Mouse (Mus musculus): ENCODE data around the gene Hoga1. TPM values are rescaled to one million over a fixed set of nuclear protein-coding genes. Genes with fewer than 3 reads are reported as not detected.
A peak's percentile ranks its signal among the peaks of the same experiment; 100 is the strongest.

Hoga1 gene
- 97.6 and 110 TPM in 2 replicates for polyA plus RNA-seq (2015; fragmentation: Nextera tagmentation; extraction: Ambion mirVana)

GRCm38 (mm10) chr19:42045269-42046102 is at the start of gene Hoga1:
Hoga1 (plus strand) TSS chr19:42045610.
- Histone ChIP-seq H3K36me3 (ENCODE audit: insufficient read depth, low read length) (no peaks in the 10 kb centered on the region), H3K4me3 (replicated peaks; ENCODE audit: low read depth, low read length) (peak within 1 kb of the TSS; percentile 32), H3K9me3 (replicated peaks; ENCODE audit: low read length) (no peaks in the 10 kb centered on the region), H3K27me3 (ENCODE audit: insufficient read depth, low read length) (no peaks in the 10 kb centered on the region), H3K4me2 (ENCODE audit: low read length) (peak within 1 kb of the TSS; percentile 62), H3K4me1 (replicated peaks; ENCODE audit: insufficient read depth, low read length) (0 out of 2 replicates have a peak, but pooled peaks cover 7% of the 10 kb centered on the region), H3K9ac (ENCODE audit: low read depth, low read length) (peak within 1 kb of the TSS; percentile 56), H3K27ac (peak within 1 kb of the TSS; percentile 81)
- DNase-seq (ENCODE audit: low spot score): peak; percentile 97
- WGBS: 21% methylated on average over 23 of the region's 23 CpGs
- peak; percentile 95 for TF ChIP-seq CTCF (IDR thresholded peaks at IDR 0.05; ENCODE audit: low read depth)
- ATAC-seq (replicated peaks; ENCODE audit: low FRiP score, low read depth): peak; percentile 97

GRCm38 (mm10) chr19:41997090-41997489 is 48.3 kb upstream of the Hoga1 start:
- Histone ChIP-seq H3K9ac (ENCODE audit: low read depth, low read length) (no peak overlapping the region), H3K4me2 (ENCODE audit: low read length) (no peak overlapping the region), H3K4me3 (replicated peaks; ENCODE audit: low read depth, low read length) (no peak overlapping the region), H3K4me1 (replicated peaks; ENCODE audit: insufficient read depth, low read length) (peaks cover 48% of the 10 kb centered on the region), H3K27ac (no peak overlapping the region), H3K36me3 (ENCODE audit: insufficient read depth, low read length) (no peaks in the 10 kb centered on the region), H3K9me3 (replicated peaks; ENCODE audit: low read length) (no peaks in the 10 kb centered on the region), H3K27me3 (ENCODE audit: insufficient read depth, low read length) (no peaks in the 10 kb centered on the region)
- TF ChIP-seq CTCF (IDR thresholded peaks at IDR 0.05; ENCODE audit: low read depth): no peak
- no peak for DNase-seq (ENCODE audit: low spot score)
- ATAC-seq (replicated peaks; ENCODE audit: low FRiP score, low read depth): no peak
- 63% methylated on average over 10 of the region's 10 CpGs for WGBS

- DNase-seq (ENCODE audit: low spot score): no peak
- Histone ChIP-seq H3K36me3 (ENCODE audit: insufficient read depth, low read length) (no peaks in the 10 kb centered on the region), H3K27ac (0 out of 2 replicates have a peak overlapping the region, but pooled peaks have one; percentile 47), H3K9me3 (replicated peaks; ENCODE audit: low read length) (no peaks in the 10 kb centered on the region), H3K4me2 (ENCODE audit: low read length) (no peak overlapping the region), H3K4me3 (replicated peaks; ENCODE audit: low read depth, low read length) (no peak overlapping the region), H3K9ac (ENCODE audit: low read depth, low read length) (no peak overlapping the region), H3K4me1 (replicated peaks; ENCODE audit: insufficient read depth, low read length) (peaks cover 31% of the 10 kb centered on the region), H3K27me3 (ENCODE audit: insufficient read depth, low read length) (no peaks in the 10 kb centered on the region)
- ATAC-seq (replicated peaks; ENCODE audit: low FRiP score, low read depth): no peak
- no peak for TF ChIP-seq CTCF (IDR thresholded peaks at IDR 0.05; ENCODE audit: low read depth)
- WGBS: 84% methylated on average over 9 of the region's 9 CpGs
These were observed 46.5 kb upstream of the Hoga1 start for GRCm38 (mm10) chr19:41998770-41999548.

GRCm38 (mm10) chr19:41999688-42000283 is 45.6 kb upstream of the Hoga1 start:
- peak overlapping the region; percentile 47 for H3K27ac ChIP-seq
- WGBS: 80% methylated on average over 4 of the region's 4 CpGs
- DNase-seq (ENCODE audit: low spot score): no peak
- no peaks in the 10 kb centered on the region for H3K9me3 ChIP-seq (replicated peaks; ENCODE audit: low read length)
- H3K4me2 ChIP-seq (ENCODE audit: low read length): no peak overlapping the region
- TF ChIP-seq CTCF (IDR thresholded peaks at IDR 0.05; ENCODE audit: low read depth): no peak
- ATAC-seq (replicated peaks; ENCODE audit: low FRiP score, low read depth): no peak
- no peaks in the 10 kb centered on the region for H3K27me3 ChIP-seq (ENCODE audit: insufficient read depth, low read length)
- no peak overlapping the region for H3K9ac ChIP-seq (ENCODE audit: low read depth, low read length)
- peaks cover 28% of the 10 kb centered on the region for H3K4me1 ChIP-seq (replicated peaks; ENCODE audit: insufficient read depth, low read length)
- H3K4me3 ChIP-seq (replicated peaks; ENCODE audit: low read depth, low read length): no peak overlapping the region
- no peaks in the 10 kb centered on the region for H3K36me3 ChIP-seq (ENCODE audit: insufficient read depth, low read length)

- DNase-seq (ENCODE audit: low spot score) (peak; percentile 76), ATAC-seq (replicated peaks; ENCODE audit: low FRiP score, low read depth) (no peak; the same call in 1 of the 2 replicates)
- Histone ChIP-seq H3K9ac (ENCODE audit: low read depth, low read length) (no peak overlapping the region), H3K4me2 (ENCODE audit: low read length) (no peak overlapping the region), H3K9me3 (replicated peaks; ENCODE audit: low read length) (no peaks in the 10 kb centered on the region), H3K4me3 (replicated peaks; ENCODE audit: low read depth, low read length) (no peak overlapping the region), H3K36me3 (ENCODE audit: insufficient read depth, low read length) (no peaks in the 10 kb centered on the region), H3K27me3 (ENCODE audit: insufficient read depth, low read length) (no peaks in the 10 kb centered on the region), H3K4me1 (replicated peaks; ENCODE audit: insufficient read depth, low read length) (peaks cover 34% of the 10 kb centered on the region), H3K27ac (peak overlapping the region; percentile 47)
- TF ChIP-seq CTCF (IDR thresholded peaks at IDR 0.05; ENCODE audit: low read depth): no peak
- WGBS: 10% methylated on average over 4 of the region's 4 CpGs
These were observed 44.9 kb upstream of the Hoga1 start for GRCm38 (mm10) chr19:42000446-42000958.
